Mouse (Mus musculus) retina, postnatal 1 day (tissue): ENCODE data around the gene Ice2.

ENCODE experiments used
- DNase-seq: peaks from one replicate; pipeline ENCODE4 v3.0.0-alpha.2; 2012

The Ice2 gene

GRCm38 (mm10) chr9:69463046-69463445 is 65.3 kb downstream of the Ice2 start:
- no peak for DNase-seq

GRCm38 (mm10) chr9:69464109-69464756 is 66.5 kb downstream of the Ice2 start:
- DNase-seq: no peak

GRCm38 (mm10) chr9:69466098-69466497 is 68.4 kb downstream of the Ice2 start:
- DNase-seq: no peak

- DNase-seq: no peak
Measured at GRCm38 (mm10) chr9:69467310-69467939, 69.7 kb downstream of the Ice2 start.

- DNase-seq: peak; percentile 72
Measured at GRCm38 (mm10) chr9:69468991-69469390, 71.3 kb downstream of the Ice2 start.

- no peak for DNase-seq
Measured at GRCm38 (mm10) chr9:69470362-69470761, 72.7 kb downstream of the Ice2 start.

GRCm38 (mm10) chr9:69470921-69471320 is 73.2 kb downstream of the Ice2 start:
- DNase-seq: peak; percentile 45

GRCm38 (mm10) chr9:69472724-69473123 is 75.0 kb downstream of the Ice2 start:
- no peak for DNase-seq

- DNase-seq: no peak
Measured at GRCm38 (mm10) chr9:69475873-69476272, 78.2 kb downstream of the Ice2 start.

GRCm38 (mm10) chr9:69477195-69477823 is 79.6 kb downstream of the Ice2 start:
- no peak for DNase-seq

GRCm38 (mm10) chr9:69477824-69478222 is 80.1 kb downstream of the Ice2 start:
- DNase-seq: no peak

GRCm38 (mm10) chr9:69480344-69480743 is 82.6 kb downstream of the Ice2 start:
- peak; percentile 87 for DNase-seq
